Mouse (Mus musculus): ENCODE measurements around the gene Trpv2. TPM values are rescaled to one million over a fixed set of nuclear protein-coding genes. Genes with fewer than 3 reads are reported as not detected.
A peak's percentile ranks its signal among the peaks of the same experiment; 100 is the strongest.

The Trpv2 gene
- polyA plus RNA-seq, 1 experiment, result not detected

DNA sequence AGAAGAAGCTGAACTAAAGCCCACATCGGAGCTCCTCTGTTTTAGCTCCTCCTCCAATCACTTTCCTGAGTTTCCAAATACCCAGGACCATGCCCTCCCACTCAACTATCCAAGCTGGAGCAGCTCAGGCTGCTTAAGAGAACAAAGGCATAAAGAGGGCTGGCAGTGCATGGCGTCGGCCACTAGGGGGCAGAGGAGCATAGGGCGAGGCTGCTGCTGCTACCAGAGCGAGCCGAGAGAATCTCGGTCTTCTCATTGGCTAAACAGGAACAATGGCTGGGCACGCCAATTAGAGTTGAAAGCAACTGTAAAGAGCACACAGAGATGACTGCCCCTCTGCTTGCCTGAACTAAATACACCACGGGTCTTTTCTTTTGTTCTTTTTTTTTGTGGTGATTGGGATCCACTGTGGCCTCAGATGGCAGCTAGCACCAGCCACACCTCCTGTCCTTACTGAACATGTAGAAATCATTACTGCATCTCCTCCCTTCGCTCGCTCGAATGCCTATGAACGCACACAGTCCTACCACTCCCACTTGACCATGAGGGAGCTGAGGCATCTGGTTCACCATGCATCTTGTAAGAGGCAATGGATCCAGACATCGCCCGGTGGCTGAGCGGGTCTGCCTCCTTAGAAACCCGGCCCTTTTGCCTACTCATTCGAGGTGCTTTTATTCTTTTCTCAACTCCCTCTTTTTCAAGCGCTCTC, 39.5 kb downstream of the Trpv2 start:
- peak overlapping the region; percentile 27 for H3K4me3 ChIP-seq (ENCODE audit: insufficient read depth, low read depth, low read length)
- peak overlapping the region; percentile 83 for H3K27ac ChIP-seq (ENCODE audit: insufficient read depth, low read depth, low read length)
- peaks cover 17% of the 10 kb centered on the region for H3K4me1 ChIP-seq (ENCODE audit: control insufficient read depth, insufficient read depth, low read length)
- TF ChIP-seq POLR2A (IDR thresholded peaks at IDR 0.05; ENCODE audit: insufficient read depth, low read depth, low read length) (no peak), CTCF (IDR thresholded peaks at IDR 0.05; ENCODE audit: insufficient read depth, low read depth, low read length) (peak; percentile 99)
- 7% methylated on average over 19 of the region's 19 CpGs for WGBS

DNA sequence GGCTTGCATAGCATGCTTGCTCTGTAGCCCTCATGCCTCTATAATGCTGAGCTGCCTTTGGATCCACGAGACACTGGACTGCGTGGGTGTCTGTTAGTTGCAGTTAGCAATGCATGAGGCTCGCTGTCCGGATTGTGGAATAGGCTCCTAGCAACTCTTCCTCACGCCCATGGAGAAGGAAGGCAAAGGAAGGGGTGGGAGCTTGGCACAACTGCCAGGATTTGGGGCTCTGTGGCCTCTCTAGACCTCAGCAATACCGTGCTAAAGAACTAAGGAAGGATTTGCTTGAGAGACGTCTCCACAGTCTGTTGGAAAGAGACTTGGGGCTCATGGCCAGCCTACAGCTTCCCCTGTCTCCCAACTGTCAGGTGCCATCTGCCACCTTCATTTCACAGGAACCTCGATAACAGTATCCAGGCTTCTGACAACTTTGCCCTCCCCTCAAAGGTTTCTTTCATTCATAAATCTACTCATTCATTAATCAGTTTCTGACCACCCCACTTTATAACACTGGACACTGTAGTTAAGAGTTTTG, 40.7 kb downstream of the Trpv2 start:
- H3K4me1 ChIP-seq (ENCODE audit: control insufficient read depth, insufficient read depth, low read length), result peaks cover 17% of the 10 kb centered on the region
- H3K27ac ChIP-seq (ENCODE audit: insufficient read depth, low read depth, low read length), result peak overlapping the region; percentile 83; the same call in 1 of the 2 replicates
- WGBS, result 59% methylated on average over 8 of the region's 8 CpGs
- H3K4me3 ChIP-seq (ENCODE audit: insufficient read depth, low read depth, low read length), result no peak overlapping the region
- TF ChIP-seq POLR2A (IDR thresholded peaks at IDR 0.05; ENCODE audit: insufficient read depth, low read depth, low read length), result no peak
- TF ChIP-seq CTCF (IDR thresholded peaks at IDR 0.05; ENCODE audit: insufficient read depth, low read depth, low read length), result no peak

DNA sequence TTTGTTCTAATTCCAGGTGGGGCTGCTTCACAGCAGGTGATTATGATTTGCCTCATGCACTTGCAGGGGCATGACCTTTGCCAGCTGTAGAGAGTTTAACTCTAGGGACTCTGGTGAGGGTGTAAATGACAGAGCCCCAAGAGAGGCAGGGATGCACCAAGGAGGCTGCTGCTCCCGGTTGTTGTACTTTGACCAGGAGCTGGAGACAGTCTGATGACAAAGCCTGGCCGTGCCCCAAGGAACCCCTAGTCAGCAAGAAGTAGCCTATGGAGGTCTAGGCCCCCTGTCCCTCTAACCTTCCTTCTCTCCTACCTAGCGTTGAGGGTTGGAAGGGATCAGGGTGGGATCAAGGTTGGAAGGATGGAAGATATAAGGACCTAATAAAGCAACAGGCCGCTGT, 41.2 kb downstream of the Trpv2 start:
- no peak for TF ChIP-seq POLR2A (IDR thresholded peaks at IDR 0.05; ENCODE audit: insufficient read depth, low read depth, low read length)
- TF ChIP-seq CTCF (IDR thresholded peaks at IDR 0.05; ENCODE audit: insufficient read depth, low read depth, low read length), result no peak
- Histone ChIP-seq H3K4me3 (ENCODE audit: insufficient read depth, low read depth, low read length) (no peak overlapping the region), H3K4me1 (ENCODE audit: control insufficient read depth, insufficient read depth, low read length) (peaks cover 17% of the 10 kb centered on the region), H3K27ac (ENCODE audit: insufficient read depth, low read depth, low read length) (no peak overlapping the region)
- 96% methylated on average over 4 of the region's 4 CpGs for WGBS

- H3K4me3 ChIP-seq (ENCODE audit: insufficient read depth, low read depth, low read length), result no peak overlapping the region
- H3K27ac ChIP-seq (ENCODE audit: insufficient read depth, low read depth, low read length), result no peak overlapping the region
- 98% methylated on average over 8 of the region's 8 CpGs for WGBS
- H3K4me1 ChIP-seq (ENCODE audit: control insufficient read depth, insufficient read depth, low read length), result peaks cover 14% of the 10 kb centered on the region
- TF ChIP-seq CTCF (IDR thresholded peaks at IDR 0.05; ENCODE audit: insufficient read depth, low read depth, low read length) (no peak), POLR2A (IDR thresholded peaks at IDR 0.05; ENCODE audit: insufficient read depth, low read depth, low read length) (no peak)
These were observed 46.8 kb downstream of the Trpv2 start for GRCm38 (mm10) chr11:62621079-62621478.

DNA sequence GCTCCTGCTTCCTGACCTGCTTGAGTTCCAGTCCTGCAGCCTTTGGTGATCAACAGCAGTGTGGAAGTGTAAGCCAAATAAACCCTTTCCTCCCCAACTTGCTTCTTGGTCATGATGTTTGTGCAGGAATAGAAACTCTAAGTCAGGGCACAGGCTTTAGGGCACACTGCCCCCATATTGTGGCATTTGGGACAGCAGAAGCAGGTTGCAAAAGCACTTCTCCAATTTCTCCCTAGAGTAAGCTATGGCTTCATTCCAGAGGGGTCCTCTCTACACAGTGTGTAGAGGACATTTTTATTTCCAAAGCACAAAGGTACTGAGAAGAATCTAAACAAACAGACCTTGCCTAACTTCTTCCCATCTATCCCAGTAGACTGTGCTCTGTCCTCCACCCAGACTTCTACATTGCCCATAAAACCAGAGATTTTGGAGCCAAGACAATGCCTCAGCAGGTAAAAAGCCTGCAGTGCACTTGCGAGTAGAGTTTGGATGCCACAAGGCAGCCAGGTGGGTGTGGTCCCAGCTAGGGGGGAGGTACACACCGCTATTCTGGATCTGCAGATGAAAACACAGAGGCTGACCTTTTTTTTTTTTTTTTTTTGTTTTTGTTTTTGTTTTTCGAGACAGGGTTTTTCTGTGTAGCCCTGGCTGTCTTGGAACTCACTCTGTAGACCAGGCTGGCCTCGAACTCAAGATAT, 47.4 kb downstream of the Trpv2 start:
- Histone ChIP-seq H3K4me3 (ENCODE audit: insufficient read depth, low read depth, low read length) (no peak overlapping the region), H3K27ac (ENCODE audit: insufficient read depth, low read depth, low read length) (no peak overlapping the region), H3K4me1 (ENCODE audit: control insufficient read depth, insufficient read depth, low read length) (peaks cover 14% of the 10 kb centered on the region)
- WGBS, result 72% methylated on average over 4 of the region's 4 CpGs
- no peak for TF ChIP-seq POLR2A (IDR thresholded peaks at IDR 0.05; ENCODE audit: insufficient read depth, low read depth, low read length)
- TF ChIP-seq CTCF (IDR thresholded peaks at IDR 0.05; ENCODE audit: insufficient read depth, low read depth, low read length), result no peak

GRCm38 (mm10) chr11:62622850-62623249, 48.6 kb downstream of the Trpv2 start:
- Histone ChIP-seq H3K27ac (ENCODE audit: insufficient read depth, low read depth, low read length) (no peak overlapping the region), H3K4me1 (ENCODE audit: control insufficient read depth, insufficient read depth, low read length) (peaks cover 14% of the 10 kb centered on the region), H3K4me3 (ENCODE audit: insufficient read depth, low read depth, low read length) (no peak overlapping the region)
- TF ChIP-seq POLR2A (IDR thresholded peaks at IDR 0.05; ENCODE audit: insufficient read depth, low read depth, low read length) (no peak), CTCF (IDR thresholded peaks at IDR 0.05; ENCODE audit: insufficient read depth, low read depth, low read length) (no peak)
- 87% methylated on average over 4 of the region's 4 CpGs for WGBS

GRCm38 (mm10) chr11:62624341-62625291, 50.3 kb downstream of the Trpv2 start:
- 59% methylated on average over 10 of the region's 10 CpGs for WGBS
- TF ChIP-seq CTCF (IDR thresholded peaks at IDR 0.05; ENCODE audit: insufficient read depth, low read depth, low read length) (no peak), POLR2A (IDR thresholded peaks at IDR 0.05; ENCODE audit: insufficient read depth, low read depth, low read length) (no peak)
- Histone ChIP-seq H3K27ac (ENCODE audit: insufficient read depth, low read depth, low read length) (peak overlapping the region; percentile 23; the same call in 1 of the 2 replicates), H3K4me1 (ENCODE audit: control insufficient read depth, insufficient read depth, low read length) (peaks cover 20% of the 10 kb centered on the region), H3K4me3 (ENCODE audit: insufficient read depth, low read depth, low read length) (no peak overlapping the region)

DNA sequence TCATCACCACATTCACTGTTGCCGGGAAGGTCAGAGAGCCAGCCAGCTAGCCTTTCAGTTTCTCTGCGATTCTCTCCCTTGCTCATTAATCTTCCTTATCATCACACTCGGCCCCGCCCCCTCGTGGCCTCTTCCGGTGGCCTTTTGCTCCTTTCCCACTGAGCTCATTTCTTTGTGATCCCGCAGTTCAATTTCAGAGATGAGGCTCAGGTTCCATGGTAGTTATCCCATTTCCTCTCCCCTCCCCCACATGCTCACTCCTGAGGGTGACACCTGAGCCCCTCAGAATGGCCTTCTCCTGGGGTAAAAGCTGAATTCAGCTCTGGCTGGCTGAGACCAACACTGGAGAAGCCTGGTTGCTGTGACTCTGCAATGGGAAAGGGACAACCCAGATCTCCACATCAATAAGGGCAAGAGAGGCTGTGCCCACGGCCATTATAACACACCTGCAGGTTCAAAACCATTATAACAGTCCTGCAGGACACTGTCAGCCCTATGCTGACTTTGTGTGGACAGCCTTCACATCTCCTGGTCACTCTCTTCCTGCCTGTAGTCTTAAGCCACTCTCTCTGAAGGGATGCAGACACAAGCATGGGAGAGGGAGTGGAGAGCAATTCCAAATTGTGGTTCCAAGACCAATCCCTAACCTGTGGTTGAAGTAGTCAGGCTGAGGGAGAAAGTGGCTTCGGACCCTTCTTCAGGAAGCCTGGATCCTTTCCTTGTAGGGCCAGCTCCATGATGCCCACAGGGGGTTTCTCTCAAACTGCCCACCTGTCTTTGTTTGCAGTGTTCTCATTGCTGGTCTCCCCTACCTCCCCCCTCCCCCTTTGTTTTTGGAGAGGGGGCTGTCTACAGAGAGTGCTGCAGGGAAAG, 55.3 kb downstream of the Trpv2 start:
- H3K4me3 ChIP-seq (ENCODE audit: insufficient read depth, low read depth, low read length), result no peak overlapping the region
- WGBS, result 23% methylated on average over 9 of the region's 9 CpGs
- H3K4me1 ChIP-seq (ENCODE audit: control insufficient read depth, insufficient read depth, low read length), result peaks cover 31% of the 10 kb centered on the region
- H3K27ac ChIP-seq (ENCODE audit: insufficient read depth, low read depth, low read length), result no peak overlapping the region
- TF ChIP-seq CTCF (IDR thresholded peaks at IDR 0.05; ENCODE audit: insufficient read depth, low read depth, low read length), result no peak
- no peak for TF ChIP-seq POLR2A (IDR thresholded peaks at IDR 0.05; ENCODE audit: insufficient read depth, low read depth, low read length)
